Mouse (Mus musculus) retina, embryonic 14.5 days (tissue): Measurements from ENCODE around the gene Fam161a.

Experiments
- DNase-seq: peaks from one replicate; pipeline ENCODE4 v3.0.0-alpha.2; 2015; ENCODE audit warnings: low spot score

The Fam161a gene

DNA sequence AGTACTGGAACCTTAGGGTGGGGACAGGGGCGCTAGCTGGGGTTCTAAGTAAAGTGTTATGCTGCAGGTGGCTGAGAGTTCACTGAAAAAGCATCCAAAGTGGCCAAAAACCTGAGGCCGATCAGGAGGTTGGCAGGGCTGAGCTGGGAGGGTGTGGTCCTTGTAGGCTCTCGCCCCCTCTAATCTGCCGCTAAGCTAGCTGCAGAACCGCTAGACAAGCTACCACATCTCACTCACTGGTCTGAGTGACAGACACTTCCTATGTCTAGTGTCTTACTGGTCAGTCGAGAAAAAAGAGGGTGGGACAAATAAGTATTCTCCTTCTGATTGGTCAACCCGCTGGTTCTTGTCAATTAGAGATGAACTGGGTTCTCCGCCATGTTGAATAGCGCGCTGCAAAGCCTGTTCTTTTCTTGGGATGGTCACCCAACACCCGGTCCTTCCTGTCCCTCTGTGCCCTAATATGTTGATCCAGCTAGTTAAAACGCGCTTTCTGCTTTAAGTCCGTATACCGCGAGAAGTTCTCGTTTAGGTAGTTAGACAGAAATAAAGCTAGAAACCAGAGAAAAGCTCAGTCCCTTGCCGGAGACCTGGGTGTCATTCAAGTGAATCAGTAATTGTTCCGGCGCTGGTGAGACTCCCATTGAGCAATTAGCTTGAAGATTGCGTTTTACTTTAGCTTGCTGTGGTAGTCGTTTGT lies at the start of gene Fam161a:
TSS of gene Fam161a (plus strand) at position 51 of the 700 bp plus-strand sequence.
- DNase-seq, result peak; percentile 97

DNA sequence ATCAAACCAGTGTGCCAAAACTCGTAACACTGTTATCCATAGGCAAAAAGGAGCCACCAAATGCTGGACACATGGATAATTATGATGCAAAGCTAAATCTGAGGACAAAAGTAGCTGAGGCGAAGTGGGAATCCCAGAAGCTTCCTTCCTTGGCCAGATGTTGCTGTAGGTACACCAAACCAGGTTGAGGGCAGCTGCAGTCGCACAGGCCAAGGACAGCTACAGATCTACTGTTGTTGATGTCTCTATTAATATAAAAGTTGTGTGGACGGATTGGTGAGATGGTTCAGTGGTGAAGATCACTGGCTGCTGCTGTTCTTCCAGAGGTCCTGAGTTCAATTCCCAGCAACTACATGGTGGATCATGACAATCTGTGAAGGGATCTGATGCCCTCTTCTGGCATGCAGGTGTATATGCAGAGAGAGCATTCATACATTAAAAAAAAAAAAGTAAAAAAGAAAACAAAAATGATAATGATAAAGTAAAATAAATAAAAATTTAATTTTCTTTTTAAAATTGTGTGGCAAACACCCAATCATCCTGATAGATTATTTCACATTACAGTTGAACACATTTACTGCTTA lies 49.4 kb upstream of the Fam161a start:
- no peak for DNase-seq

DNA sequence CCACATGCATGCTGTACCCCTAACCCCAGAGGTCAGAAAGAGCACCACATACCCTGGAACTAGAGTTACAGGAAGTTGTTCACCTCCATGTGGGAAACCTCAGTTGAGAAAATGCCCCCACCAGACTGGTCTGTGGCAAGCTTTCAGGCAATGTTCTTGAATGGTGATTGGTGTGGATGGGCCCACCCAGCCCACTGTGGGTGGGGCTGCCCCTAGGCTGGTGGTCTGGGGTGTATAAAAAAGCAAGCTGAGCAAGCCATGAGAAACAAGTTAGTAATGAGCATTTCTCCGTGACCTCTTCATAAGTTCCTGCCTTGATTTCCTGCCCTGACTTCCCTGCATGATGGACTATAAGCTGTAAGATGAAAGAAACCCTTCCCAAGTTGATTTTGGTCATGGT lies 45.2 kb upstream of the Fam161a start:
- DNase-seq, result no peak

GRCm38 (mm10) chr11:22964401-22964800 lies 42.9 kb upstream of the Fam161a start:
- DNase-seq, result no peak

GRCm38 (mm10) chr11:22965503-22965902 lies 41.8 kb upstream of the Fam161a start:
- DNase-seq, result no peak

GRCm38 (mm10) chr11:22969486-22969885 lies 37.8 kb upstream of the Fam161a start:
- DNase-seq, result peak; percentile 70

GRCm38 (mm10) chr11:22970546-22970945 lies 36.8 kb upstream of the Fam161a start:
- DNase-seq, result no peak

DNA sequence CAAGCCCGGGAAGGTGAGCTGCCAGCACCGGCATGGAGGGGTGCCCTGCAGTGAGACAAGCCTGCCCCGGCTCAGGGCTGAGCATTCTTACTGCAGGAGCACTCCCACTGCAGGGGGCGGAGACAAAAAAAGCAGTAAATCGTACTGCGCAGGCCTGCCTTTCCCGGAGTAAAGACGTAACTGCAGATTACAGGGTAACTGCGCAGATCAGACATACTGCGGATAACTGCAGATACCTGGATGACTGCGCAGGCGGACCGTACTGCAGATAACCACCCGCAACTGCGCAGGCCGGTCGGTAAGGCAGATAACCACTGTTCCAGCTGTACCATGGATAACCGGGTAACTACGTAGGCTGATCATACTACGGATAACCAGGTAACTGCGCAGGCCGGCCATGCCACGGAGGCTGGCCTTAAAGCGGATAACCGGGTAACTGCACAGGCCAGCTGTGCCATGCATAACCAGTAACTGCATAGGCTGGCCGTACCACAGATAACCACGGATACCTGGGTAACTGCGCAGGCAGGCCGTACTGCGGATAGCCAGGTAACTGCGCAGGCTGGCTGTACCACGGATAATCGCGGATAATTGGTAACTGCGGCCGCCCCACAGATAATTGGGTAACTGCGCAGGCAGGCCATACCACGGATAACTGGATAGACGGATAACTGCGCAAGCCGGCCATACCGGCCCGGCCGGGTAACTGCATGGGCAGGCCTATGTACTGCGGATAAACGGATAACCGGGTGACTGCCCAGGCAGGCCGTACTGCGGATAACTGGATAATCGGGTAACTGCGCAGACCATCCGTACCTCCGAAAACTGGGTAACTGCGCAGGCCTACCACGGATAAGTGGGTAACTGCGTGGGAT lies 35.3 kb upstream of the Fam161a start, which contains the start of gene Zrsr1:
TSS of gene Zrsr1 (plus strand) at position 171 of the 875 bp plus-strand sequence.
- peak; percentile 46 for DNase-seq

GRCm38 (mm10) chr11:22972746-22973526 lies 34.4 kb upstream of the Fam161a start:
- peak; percentile 73 for DNase-seq

GRCm38 (mm10) chr11:22973599-22973998 lies 33.7 kb upstream of the Fam161a start:
- DNase-seq, result peak; percentile 18

DNA sequence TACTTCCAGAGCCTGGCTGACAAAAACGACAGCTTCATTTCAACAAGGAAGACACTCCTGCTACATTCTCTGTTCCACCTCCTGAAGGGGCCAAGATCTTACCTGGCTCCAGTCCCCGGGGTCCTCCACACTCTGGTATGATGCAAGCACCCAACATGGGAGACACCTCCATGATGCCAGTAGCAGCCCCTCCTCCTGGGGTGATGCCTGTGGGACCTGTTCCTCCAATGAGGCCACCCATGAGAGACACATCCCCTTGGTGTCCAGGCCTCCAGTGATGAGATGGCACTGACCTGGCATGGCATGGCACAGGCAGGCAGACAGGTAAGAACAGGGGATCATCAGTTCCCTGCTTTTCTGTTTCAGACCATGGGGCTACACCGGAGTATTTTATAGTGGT lies 29.1 kb upstream of the Fam161a start:
- no peak for DNase-seq

DNA sequence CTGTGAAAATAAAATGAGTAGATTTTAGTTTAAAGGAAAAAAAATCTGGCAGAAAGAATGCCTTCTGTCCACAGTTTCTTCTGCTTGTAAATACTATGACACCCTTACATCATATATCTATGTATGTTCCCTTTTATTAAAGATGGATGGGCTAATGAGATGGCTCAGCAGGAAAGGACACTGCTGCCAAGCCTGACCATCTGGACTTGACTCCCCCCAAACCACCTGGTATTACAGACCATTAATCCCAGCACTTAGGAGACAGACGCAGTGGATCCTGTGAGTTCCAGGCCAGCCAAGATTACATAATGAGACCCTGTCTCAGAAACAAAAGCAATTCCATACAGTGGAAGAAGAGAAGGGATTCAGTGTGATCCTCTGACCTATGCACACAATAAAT lies 28.6 kb upstream of the Fam161a start:
- DNase-seq, result peak; percentile 23

- no peak for DNase-seq
Observed at GRCm38 (mm10) chr11:22979221-22979620, 28.1 kb upstream of the Fam161a start.

GRCm38 (mm10) chr11:22981041-22981440 lies 26.3 kb upstream of the Fam161a start:
- DNase-seq, result no peak

DNA sequence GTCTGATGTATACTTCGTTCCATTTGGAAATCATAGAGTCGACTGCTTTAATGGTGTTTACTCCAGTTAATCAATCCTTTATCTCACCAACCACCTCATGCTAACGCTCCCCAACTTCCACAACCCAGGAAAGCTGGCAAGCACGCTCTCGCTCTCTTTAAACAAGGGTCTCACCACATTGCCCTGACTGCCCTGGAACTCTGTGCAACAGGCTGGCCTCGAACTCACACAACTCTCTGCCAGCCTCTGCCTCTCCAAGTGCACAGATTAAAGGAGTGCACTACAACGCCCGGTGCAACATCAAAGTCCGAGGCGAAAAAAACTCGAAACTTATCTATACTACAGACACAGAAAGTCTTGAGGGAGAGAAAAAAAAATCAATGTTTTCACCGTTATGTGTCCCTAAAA lies 25.8 kb upstream of the Fam161a start:
- DNase-seq, result no peak

DNA sequence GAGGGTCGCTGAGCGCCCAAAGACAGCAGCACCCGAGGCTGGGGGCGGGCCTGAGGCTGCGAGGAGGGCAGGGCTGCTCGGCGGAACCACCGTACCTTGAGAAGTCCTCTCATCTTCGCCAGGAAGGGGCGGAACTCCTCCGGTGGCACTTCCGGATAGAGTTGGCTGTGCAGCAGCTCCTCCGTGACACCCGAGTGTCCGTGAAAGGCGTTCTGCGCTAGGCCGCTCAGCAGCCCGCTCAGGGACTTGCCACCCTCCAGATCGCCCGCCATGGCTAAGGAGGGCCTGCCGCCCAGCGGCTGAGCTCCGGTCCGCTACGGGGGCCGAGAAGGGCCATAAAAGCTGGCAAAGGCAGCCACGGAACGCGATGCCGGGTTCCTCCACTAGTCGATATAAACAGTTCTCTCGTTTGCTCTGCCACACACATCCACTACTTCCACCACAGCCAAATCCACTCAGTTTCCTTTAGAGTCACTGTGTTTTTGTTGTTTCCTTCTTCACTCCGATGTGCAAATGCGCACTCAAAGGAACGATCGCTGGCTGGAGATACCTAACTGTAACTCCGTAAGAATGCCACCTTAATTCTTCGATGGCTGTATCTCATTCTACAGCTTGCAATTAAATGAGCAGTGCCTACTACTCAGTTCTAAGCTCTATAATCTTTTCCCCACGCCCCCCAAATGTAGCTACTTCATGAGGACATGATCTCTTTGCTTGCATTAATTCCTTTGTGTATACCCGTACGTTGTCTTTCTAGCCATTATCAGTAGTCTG lies 25.2 kb upstream of the Fam161a start, which contains the start of the genes Gm28048 and Commd1:
TSS of gene Gm28048 (minus strand) at position 107 of the 774 bp plus-strand sequence.
TSS of gene Commd1 (minus strand) at position 399 of the 774 bp plus-strand sequence.
- DNase-seq, result peak; percentile 97

- DNase-seq, result no peak
Observed at GRCm38 (mm10) chr11:22982846-22983245, 24.5 kb upstream of the Fam161a start.

DNA sequence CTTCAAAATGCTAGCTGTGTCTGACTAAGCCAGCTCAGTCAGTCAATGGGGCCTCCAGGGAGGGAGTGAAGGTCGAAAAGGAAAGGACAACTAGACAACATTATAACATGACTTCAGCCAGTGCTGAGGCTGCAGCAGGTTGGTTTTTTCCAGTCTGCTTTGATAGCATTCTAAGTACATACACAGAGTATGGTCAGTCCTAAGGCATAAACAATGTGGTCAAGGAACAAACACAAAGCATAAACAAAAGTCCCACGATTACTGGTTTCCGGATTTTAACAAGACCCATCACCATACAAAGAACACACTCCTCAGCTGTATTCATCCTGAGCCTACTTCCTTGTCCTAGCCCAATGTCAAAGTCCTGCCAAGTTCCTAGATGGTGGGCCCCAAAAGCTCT lies 21.8 kb upstream of the Fam161a start:
- DNase-seq, result no peak

GRCm38 (mm10) chr11:22987357-22987756 lies 20.0 kb upstream of the Fam161a start:
- DNase-seq, result peak; percentile 87

DNA sequence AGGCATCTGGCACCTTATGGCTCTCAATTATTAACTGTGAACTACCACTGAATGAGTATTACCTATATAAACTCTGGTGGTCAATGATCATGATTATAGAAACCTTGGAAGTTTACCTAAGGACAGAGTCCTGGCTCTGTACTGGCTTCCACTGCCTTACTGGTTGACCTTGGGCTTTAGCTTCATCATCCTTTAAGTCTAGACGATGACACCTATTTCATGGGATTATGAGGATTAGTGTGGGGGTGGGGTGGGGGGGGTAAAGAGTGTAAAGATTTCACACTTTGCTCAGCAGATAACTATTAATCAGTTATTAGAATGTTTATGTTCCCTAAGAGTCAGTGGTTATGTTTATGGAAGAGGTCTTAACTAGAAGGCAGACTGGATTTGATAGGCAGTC lies 17.5 kb upstream of the Fam161a start:
- no peak for DNase-seq
